In the genomic region with DNA sequence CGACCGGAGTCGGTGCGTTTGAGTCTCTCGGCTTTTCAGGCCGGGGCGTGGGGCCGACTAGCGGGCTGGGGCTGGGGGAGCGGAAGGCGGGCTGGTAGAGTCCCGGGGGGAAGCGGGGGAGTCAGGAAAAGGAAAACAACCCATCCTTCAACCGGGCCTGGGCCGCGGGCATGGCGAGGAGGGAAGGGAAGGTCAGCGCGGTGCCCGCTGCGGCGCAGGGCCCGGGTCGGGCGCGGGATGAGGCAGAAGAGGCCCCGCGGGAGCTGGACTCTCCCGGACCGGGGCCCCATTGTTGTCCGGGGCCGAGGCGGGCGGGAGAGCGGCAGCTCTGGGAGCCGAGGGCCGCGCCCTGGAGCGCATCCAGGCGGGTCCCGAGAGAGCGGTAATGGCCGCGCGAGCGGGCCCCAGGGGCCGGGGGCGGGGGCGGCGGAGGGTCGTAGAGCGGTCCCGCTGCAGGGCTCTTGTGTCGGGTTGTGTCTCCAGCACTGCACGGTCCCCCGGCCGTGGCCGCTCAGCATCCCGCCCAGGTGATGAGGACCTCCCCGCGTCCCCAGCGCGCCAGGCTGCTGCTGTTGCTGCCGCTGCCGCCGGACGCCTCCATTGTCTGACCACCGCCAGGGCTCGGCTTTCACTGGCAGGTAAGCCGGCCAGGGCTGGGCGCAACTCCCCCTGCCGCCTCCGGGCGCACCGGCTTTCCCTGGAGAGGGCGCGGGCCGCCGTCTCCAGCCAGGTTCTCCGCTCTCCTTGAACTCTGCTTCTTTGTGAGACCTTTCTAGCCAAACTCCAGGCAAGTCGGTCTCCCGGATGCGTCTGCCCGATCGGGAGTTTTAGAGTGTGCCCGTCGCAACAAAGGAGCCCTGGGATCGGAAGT, we compare ENCODE assay signal across 9 mouse cellular contexts. TPM values are rescaled to one million over a fixed set of nuclear protein-coding genes. Genes with fewer than 3 reads are reported as not detected.
DNase-seq lines count a peak whose midpoint lies in the region; ATAC-seq and TF ChIP-seq lines count a peak whose summit lies in the region.
"Had no signal": no experiment of that assay in that cellular context is flagged by ENCODE, and none has a peak within 500 bp of the region (broad histone marks: within the 10 kb centered on the region; RNA-seq: fewer than 3 reads in every experiment).

No protein-coding gene starts in this region.

- intact Hi-C loops in heart, postnatal 14 days (cut with DNase I), result loop anchor here (10.0 kb wide), 1 partner anchor 428 kb away; a partner anchor contains a TSS

- peak overlapping the region; percentile 82 for H3ac ChIP-seq in C2C12 (ENCODE audit: control insufficient read depth, insufficient read length, low read depth)

- under 1% methylated on average over 86 of the region's 88 CpGs for WGBS in limb, embryonic 11.5 days
- WGBS in midbrain, embryonic 14.5 days, result under 1% methylated on average over 79 of the region's 88 CpGs

- TF ChIP-seq POLR2A in cortical plate, adult 2 months (IDR thresholded peaks at IDR 0.05; ENCODE audit: extremely low read depth, insufficient read depth, low read length), result no peak

- H3K9ac ChIP-seq in limb, embryonic 11.5 days (ENCODE audit: low read length), result peak overlapping the region; percentile 76
- peak overlapping the region; percentile 95 for H3K9ac ChIP-seq in midbrain, embryonic 14.5 days (replicated peaks; ENCODE audit: low read length)

- H3K4me2 ChIP-seq in limb, embryonic 11.5 days (ENCODE audit: low read depth, severe bottlenecking), result peak overlapping the region; percentile 60
- peak overlapping the region; percentile 80 for H3K4me2 ChIP-seq in midbrain, embryonic 14.5 days (ENCODE audit: low read length)

- peaks cover 59% of the 10 kb centered on the region for H3K79me2 ChIP-seq in C2C12 (ENCODE audit: control insufficient read depth, insufficient read depth)

- peak; percentile 41 for DNase-seq in Muller cell, postnatal 12 days (ENCODE audit: inconsistent ontology term)
- DNase-seq in heart, postnatal 14 days, result peak; percentile 57 to 59
- DNase-seq in limb, embryonic 11.5 days (ENCODE audit: low spot score), result peak; percentile 74
- DNase-seq in midbrain, embryonic 14.5 days, result no peak
- DNase-seq in thymus, postnatal 10 days (ENCODE audit: low spot score in 2 of 2), result peak; percentile 22 to 30
- DNase-seq in yolk sac, embryonic 10.5 days (ENCODE audit: low spot score), result no peak

- H3K9me3 ChIP-seq in limb, embryonic 11.5 days (ENCODE audit: control insufficient read depth, low read length), result no peaks in the 10 kb centered on the region
- H3K9me3 ChIP-seq in midbrain, embryonic 14.5 days (ENCODE audit: control insufficient read depth, low read length), result no peaks in the 10 kb centered on the region

- H3K27ac ChIP-seq in cortical plate, adult 2 months (ENCODE audit: insufficient read depth, low read length), result no peak overlapping the region
- H3K27ac ChIP-seq in limb, embryonic 11.5 days (replicated peaks; ENCODE audit: low read depth, low read length), result peak overlapping the region; percentile 80
- peak overlapping the region; percentile 94 for H3K27ac ChIP-seq in midbrain, embryonic 14.5 days (replicated peaks; ENCODE audit: low read depth, low read length)

- ATAC-seq in limb, embryonic 11.5 days (ENCODE audit: insufficient number of reproducible peaks, low FRiP score, low TSS enrichment, low read depth), result peak; percentile 63
- ATAC-seq in midbrain, embryonic 14.5 days (ENCODE audit: low FRiP score, low TSS enrichment), result no peak; the same call in 1 of the 2 replicates

- peaks cover 42% of the 10 kb centered on the region for H3K79me3 ChIP-seq in C2C12 (ENCODE audit: low read depth)

- peaks cover 17% of the 10 kb centered on the region for H3K36me3 ChIP-seq in C2C12 (ENCODE audit: control insufficient read depth, insufficient read depth)
- H3K36me3 ChIP-seq in limb, embryonic 11.5 days (ENCODE audit: control insufficient read depth, insufficient read depth, low read length), result no peaks in the 10 kb centered on the region
- peaks cover 11% of the 10 kb centered on the region; the same call in 1 of the 2 replicates for H3K36me3 ChIP-seq in midbrain, embryonic 14.5 days (ENCODE audit: control insufficient read depth, insufficient read depth, low read length)

- peaks cover 12% of the 10 kb centered on the region for H3K4me1 ChIP-seq in cortical plate, adult 2 months (ENCODE audit: control insufficient read depth, insufficient read depth, low read length)
- peaks cover 8% of the 10 kb centered on the region for H3K4me1 ChIP-seq in limb, embryonic 11.5 days (ENCODE audit: control insufficient read depth, insufficient read depth, low read length)
- H3K4me1 ChIP-seq in midbrain, embryonic 14.5 days (ENCODE audit: control insufficient read depth, insufficient read depth, low read length), result peaks cover 35% of the 10 kb centered on the region

- H3K4me3 ChIP-seq in C2C12 (ENCODE audit: insufficient read depth, poor library complexity, severe bottlenecking), result peak overlapping the region; percentile 71
- H3K4me3 ChIP-seq in cortical plate, adult 2 months (ENCODE audit: insufficient read depth, low read length), result peak overlapping the region; percentile 97
- H3K4me3 ChIP-seq in limb, embryonic 11.5 days (ENCODE audit: low read depth, low read length), result peak overlapping the region; percentile 91
- peak overlapping the region; percentile 88 for H3K4me3 ChIP-seq in midbrain, embryonic 14.5 days (replicated peaks; ENCODE audit: low read depth, low read length)

- TF ChIP-seq CTCF in C2C12 (IDR thresholded peaks at IDR 0.05; ENCODE audit: control insufficient read depth, insufficient read depth, insufficient read length), result peak; percentile 1
- no peak for TF ChIP-seq CTCF in cortical plate, adult 2 months (IDR thresholded peaks at IDR 0.05; ENCODE audit: extremely low read depth, insufficient read depth, low read length)

- H3K27me3 ChIP-seq in C2C12 (ENCODE audit: control insufficient read depth, insufficient read depth, insufficient read length), result no peaks in the 10 kb centered on the region
- H3K27me3 ChIP-seq in limb, embryonic 11.5 days (ENCODE audit: control insufficient read depth, insufficient read depth, low read length), result peaks cover 8% of the 10 kb centered on the region
- no peaks in the 10 kb centered on the region for H3K27me3 ChIP-seq in midbrain, embryonic 14.5 days (ENCODE audit: control insufficient read depth, insufficient read depth, low read length)

TF ChIP-seq in C2C12, 6 proteins besides CTCF, POLR2A, EP300 and RAD21:
- TF ChIP-seq FOSL1 (IDR thresholded peaks at IDR 0.05; ENCODE audit: insufficient read depth, low read length, poor library complexity, severe bottlenecking) (no peak), MYOG (IDR thresholded peaks at IDR 0.05; ENCODE audit: control insufficient read depth, extremely low read depth, insufficient read length) (no peak), MAX (IDR thresholded peaks at IDR 0.05) (no peak), USF1 (IDR thresholded peaks at IDR 0.05; ENCODE audit: low read depth) (no peak), MYOD1 (IDR thresholded peaks at IDR 0.05; ENCODE audit: control insufficient read depth, insufficient read length, low read depth) (no peak), CEBPB (IDR thresholded peaks at IDR 0.05; ENCODE audit: low read depth) (no peak)
TF ChIP-seq in C2C12: peak in this region for 0.

RNA-seq across cellular contexts. Expression of a gene that starts 0.6 kb away (rescaled TPM):
- polyA plus RNA-seq in C2C12 (2012; fragmentation: generic; extraction: Trizol), result 25.9 TPM
- 63.2 and 64.1 TPM in 2 replicates for polyA plus RNA-seq in cortical plate, adult 2 months (2012; rRNA removed)
- total RNA-seq in heart, postnatal 14 days (2021), result 10 to 100 TPM; 48.1 to 50.7 TPM
- polyA plus RNA-seq in limb, embryonic 11.5 days (2014; fragmentation: Nextera tagmentation; extraction: Ambion mirVana), result 132 and 137 TPM in 2 replicates
- polyA plus RNA-seq in midbrain, embryonic 14.5 days (2014; fragmentation: Nextera tagmentation; extraction: Ambion mirVana), result 87.3 and 107 TPM in 2 replicates

RNA-seq across cellular contexts. Expression of a gene that starts 0.9 kb away (rescaled TPM):
- polyA plus RNA-seq in C2C12 (2012; fragmentation: generic; extraction: Trizol), result 12.2 TPM
- 88.0 and 98.3 TPM in 2 replicates for polyA plus RNA-seq in cortical plate, adult 2 months (2012; rRNA removed)
- 1 to 10 TPM; 1.1 TPM for total RNA-seq in heart, postnatal 14 days (2021)
- polyA plus RNA-seq in limb, embryonic 11.5 days (2014; fragmentation: Nextera tagmentation; extraction: Ambion mirVana), result 7.2 and 9.5 TPM in 2 replicates
- polyA plus RNA-seq in midbrain, embryonic 14.5 days (2014; fragmentation: Nextera tagmentation; extraction: Ambion mirVana), result 38.7 and 40.2 TPM in 2 replicates
- total RNA-seq: hematopoietic stem cell, adult 5-6 weeks had no signal

Comparison
In these comparisons a context has a peak if more than half of its experiments do, and no peak if none do; other contexts are left out.
1. DNase-seq: peak in Muller cell, postnatal 12 days (single experiment), heart, postnatal 14 days (2 of 2), limb, embryonic 11.5 days (single experiment) and thymus, postnatal 10 days (2 of 2); none in midbrain, embryonic 14.5 days (single experiment) and yolk sac, embryonic 10.5 days (single experiment).
2. Peak in every context shown above with its lines, with median percentiles within 50 percentile points of each other: H3K4me3 ChIP-seq.